Mouse (Mus musculus): ENCODE measurements around the gene Sf3a3.

The Sf3a3 gene

DNA sequence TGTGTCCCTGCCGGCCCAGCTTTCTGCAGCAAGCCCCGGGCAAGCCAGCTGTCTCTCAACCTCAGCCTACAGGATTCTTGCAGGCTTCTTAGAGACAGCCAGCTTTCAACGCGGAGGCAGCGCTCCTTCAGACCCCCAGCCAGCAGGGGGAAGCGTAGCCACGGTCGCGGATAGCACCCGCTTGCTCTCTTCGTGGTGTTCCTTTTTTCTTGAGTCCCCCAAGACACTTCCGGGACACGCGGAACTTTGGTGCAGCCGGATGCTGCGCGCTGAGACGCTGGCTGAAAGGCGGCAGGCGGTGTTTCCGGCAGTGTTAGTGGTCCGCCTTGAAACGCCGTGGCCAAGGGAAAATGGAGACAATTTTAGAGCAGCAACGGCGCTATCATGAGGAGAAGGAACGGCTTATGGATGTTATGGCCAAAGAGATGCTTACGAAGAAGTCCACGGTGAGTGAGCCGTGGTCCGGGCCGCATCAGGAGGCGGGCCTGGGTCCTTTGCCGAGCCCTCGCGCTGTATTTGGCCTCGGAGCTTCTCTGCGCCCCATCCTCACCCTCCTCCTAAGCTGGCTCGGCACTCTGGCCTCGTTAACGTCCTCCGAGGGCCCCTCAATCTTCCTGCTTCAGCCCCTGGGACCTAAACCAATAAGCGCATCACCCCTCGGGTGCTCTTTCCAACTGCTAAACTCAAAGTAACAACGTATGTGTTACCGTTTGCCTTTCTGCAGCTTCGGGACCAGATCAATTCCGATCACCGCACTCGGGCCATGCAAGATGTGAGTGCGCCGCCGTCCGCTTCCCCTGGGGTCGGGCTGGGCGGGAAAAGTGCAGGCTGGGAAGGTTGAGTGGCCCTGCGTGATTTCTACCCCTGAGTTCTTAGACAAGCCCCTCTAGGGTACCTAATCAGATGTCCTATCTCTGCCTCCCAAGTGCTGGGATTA lies at the start of gene Sf3a3:
Gene Sf3a3 (plus strand): TSS at position 232 of the 937 bp plus-strand sequence.
- DNase-seq (ENCODE audit: low spot score in 2 of 2) = peak; percentile 96 to 98

DNA sequence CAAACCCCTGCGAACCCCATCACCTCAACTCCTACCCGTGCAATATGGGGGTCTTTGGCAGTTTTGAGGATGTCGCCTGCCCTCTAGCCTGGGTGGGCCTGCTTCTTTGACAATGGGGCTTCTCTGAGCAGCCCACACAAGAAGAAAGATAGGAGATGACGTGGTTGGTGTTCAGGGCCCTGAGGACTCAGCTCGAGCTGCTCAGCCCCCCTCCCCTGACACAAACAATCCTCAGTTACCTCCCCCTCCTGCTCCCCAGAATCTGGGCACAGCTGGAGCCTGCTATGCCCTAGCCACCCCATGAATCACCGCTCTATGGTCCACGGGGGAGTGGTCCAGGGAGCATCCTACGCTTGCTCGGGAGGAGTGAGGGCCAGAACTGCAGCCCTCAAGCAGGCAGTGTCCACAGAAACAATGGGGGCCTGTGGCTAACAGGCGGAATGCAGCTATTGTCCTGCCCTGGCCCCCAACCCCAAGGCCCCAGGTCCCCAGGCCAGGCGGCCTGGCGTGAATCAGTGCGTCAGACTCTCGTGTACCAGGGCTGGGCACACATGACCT lies 47.0 kb upstream of the Sf3a3 start:
- DNase-seq (ENCODE audit: low spot score in 2 of 2) = no peak

GRCm38 (mm10) chr4:124668078-124668477 lies 46.5 kb upstream of the Sf3a3 start:
- DNase-seq (ENCODE audit: low spot score in 2 of 2) = no peak

DNA sequence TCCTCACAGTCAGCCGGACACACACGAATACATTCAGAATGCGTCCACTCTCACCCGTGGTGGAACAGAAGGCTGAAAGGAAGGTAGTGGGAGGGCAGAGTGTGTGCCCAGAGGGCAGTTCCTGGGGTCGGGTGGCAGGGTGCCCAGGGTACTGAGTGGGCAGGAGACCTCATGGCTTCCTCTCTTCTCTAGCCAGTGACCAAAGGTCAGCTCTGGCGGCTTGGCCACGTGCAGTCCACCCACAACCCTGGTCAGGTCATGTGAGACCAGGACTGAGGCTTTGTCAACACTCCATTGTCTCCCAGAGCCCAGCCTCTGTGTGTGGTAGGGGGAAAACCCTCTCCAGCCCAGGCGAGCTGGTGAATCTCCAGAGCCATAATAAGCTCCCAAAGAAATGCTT lies 44.3 kb upstream of the Sf3a3 start:
- no peak for DNase-seq (ENCODE audit: low spot score in 2 of 2)

DNA sequence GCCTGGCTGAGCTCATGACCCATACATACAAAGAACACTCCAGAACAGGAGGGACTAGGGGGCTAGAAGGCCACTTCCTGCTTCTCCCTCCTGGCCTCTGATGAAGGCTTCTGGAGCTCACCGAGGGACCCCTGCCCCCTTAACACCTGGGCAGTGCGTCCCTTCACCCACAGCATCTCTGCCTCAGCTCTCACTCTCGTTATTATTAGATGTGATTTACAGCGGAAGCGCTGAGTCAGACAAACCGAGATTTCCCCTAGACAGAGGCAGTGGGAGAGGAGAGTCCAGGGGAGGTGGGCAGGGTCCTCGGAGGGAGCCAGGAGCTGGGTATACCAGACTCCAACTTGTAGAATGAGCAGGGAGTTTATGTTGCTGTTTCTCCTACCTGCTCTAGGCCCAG lies 43.0 kb upstream of the Sf3a3 start:
- DNase-seq (ENCODE audit: low spot score in 2 of 2) = no peak

GRCm38 (mm10) chr4:124672347-124673320 lies 41.9 kb upstream of the Sf3a3 start:
- peak in 1 of 2 experiments; percentile 35 for DNase-seq (ENCODE audit: low spot score in 2 of 2)

DNA sequence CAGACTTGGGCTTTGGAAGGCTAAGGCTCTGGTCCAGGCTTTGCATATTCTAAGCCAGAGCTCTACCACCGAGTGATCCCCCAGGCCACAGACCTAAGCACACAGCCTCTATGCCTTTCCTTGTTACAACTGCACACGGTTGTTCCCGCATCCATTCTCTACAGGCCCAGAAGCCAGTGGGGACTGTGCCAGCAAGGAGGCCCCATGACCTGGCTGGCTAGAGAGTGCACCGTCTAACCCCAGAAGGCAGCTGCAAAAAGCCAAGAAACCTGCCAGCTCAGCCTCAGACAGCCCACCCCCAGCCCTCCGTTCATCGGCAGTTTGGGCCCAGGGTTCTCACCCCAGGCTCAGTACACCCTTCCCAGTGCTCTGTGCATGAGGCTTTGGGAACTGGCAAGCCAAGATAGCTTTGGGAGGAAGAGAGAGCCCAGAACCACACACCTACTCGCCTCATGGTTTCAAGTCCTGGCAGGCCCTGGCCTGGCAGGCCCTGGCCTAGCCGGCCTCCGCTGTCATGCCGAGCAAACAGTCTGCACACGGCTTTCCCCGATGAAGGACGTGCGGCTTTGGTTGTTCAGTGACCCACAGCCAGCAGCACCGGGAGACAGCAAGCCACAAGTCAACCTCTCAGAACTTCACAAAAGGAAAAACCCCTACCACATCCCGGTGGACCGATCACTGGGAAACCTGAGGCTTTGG lies 40.1 kb upstream of the Sf3a3 start:
- DNase-seq (ENCODE audit: low spot score in 2 of 2) = no peak

- DNase-seq (ENCODE audit: low spot score in 2 of 2) = peak; percentile 42 to 78
Measured at GRCm38 (mm10) chr4:124675037-124675436, 39.5 kb upstream of the Sf3a3 start.

DNA sequence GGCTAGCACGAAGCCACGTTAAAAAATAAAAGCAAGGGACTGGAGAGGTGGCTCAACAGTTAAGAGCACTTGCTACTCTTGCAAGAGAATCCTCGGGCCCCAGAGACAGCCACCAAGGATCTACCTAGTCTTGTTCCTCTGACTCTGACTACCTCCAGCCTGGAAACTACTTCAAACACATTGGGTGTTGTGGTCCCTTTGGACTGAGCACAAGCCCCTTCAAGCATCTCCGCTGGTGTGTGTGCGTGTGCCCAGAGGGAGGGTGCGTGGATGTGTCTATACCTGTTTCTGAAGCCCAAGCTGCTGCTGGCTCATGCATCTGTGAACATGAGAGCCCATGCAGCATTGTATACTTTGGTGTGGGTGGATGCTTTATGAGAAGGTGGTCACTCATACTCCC lies 38.6 kb upstream of the Sf3a3 start:
- DNase-seq (ENCODE audit: low spot score in 2 of 2) = no peak

- no peak for DNase-seq (ENCODE audit: low spot score in 2 of 2)
Measured at GRCm38 (mm10) chr4:124682270-124682669, 32.3 kb upstream of the Sf3a3 start.

GRCm38 (mm10) chr4:124683474-124683873 lies 31.1 kb upstream of the Sf3a3 start:
- DNase-seq (ENCODE audit: low spot score in 2 of 2) = no peak

DNA sequence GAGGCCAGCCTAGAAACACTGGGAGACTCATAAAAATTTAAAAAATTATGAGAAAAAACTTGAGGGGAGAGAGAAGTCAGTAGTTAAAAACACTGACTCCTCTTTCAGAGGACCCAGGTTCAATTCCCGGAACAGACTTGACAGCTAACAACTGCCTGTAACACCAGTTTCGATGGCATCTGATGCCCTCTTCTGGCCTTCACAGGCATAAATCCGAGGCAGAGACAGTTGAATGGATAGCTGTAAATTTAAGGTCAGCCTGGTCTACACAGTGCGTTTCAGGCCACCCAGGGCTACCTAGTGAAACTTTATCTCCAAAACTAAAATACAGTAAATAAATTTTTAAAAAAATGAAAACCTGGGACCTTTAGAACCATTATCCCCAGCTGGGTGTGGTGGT lies 29.6 kb upstream of the Sf3a3 start:
- DNase-seq (ENCODE audit: low spot score in 2 of 2) = no peak

DNA sequence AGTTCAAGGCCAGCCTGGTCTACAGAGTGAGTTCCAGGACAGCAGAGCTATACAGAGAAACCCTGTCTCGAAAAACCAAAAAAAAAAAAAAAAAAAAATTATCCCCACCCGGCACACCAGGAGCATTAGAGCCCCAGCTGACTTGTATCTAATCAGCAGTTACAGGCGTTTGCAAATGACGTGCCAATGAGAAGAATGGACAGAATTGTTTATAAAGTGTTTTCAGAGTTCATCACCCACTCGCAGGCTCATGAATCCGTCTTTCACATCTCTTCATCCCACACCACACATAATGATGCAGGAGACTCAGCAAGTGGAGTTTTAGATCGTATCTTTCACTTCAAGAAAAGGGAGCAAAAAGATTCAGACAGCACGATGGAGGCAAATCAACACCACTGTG lies 29.1 kb upstream of the Sf3a3 start:
- DNase-seq (ENCODE audit: low spot score in 2 of 2) = no peak

DNA sequence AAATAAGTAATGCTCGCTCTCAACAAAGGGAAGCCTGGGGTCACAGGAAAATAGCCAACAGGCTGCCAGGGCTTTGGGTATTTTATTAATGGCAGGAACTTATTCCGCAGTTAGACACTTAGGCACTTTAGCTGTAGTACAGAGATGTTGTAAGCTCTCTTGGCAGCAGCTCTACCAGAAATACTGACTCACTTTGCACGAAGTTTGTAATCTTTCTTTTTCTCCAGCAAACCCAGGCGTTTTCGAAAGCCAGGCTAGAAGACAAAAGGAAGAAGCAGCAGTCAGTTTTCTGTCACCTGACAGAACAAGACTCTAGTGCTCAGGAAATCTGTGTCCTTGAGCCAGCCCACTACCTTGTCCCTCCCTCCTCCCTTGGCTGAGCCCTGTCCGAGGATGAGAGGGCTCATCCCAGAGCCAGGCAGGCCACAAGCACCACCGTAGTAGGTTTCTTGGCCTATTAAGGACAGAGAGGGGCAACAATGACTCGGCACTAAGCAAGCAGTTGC lies 28.6 kb upstream of the Sf3a3 start:
- DNase-seq (ENCODE audit: low spot score in 2 of 2) = no peak

DNA sequence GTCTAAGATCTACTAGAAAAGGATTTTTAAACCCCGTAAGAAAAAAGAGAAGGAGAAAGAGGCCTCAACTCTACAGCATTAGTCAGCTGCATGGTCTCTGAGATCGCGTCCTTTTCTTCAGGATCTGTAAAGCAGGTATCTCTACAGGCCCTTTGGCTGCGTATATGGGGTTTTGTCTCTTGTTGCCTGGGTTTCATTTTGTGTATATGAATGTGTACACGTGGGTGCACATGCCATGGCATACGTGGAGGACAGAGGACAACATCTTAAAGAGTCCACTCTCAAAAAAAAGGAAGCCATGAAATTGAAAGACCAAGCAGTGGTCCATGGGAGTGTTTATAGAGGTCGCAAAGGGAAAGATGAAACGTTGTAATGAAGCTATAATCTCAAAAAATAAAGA lies 23.1 kb upstream of the Sf3a3 start:
- no peak for DNase-seq (ENCODE audit: low spot score in 2 of 2)

DNA sequence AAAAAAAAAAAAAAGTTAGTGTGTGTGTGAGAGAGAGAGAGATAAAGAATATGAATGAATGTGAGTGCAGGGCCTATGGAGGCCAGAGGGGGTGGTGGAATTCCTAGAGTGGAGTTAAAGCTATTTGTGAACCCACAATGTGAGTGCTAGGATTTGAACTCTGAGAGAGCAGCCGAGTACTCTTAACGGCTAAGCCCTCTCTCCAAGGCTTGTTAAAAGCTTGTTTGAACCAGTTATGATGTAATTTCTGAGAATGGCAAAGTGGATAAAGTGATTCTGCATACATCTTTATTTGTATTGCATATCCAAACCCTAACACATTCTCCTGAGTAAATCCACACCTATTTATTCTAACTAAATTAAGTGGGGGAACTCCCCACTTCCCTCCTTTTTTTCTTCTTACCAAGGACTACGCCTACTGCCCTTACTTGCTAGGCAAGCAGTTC lies 22.1 kb upstream of the Sf3a3 start:
- no peak for DNase-seq (ENCODE audit: low spot score in 2 of 2)

- DNase-seq (ENCODE audit: low spot score in 2 of 2) = peak; percentile 83 to 86
Measured at GRCm38 (mm10) chr4:124693135-124693894, 21.3 kb upstream of the Sf3a3 start, which contains the start of gene Utp11. Utp11 (minus strand) TSS chr4:124693600.

DNA sequence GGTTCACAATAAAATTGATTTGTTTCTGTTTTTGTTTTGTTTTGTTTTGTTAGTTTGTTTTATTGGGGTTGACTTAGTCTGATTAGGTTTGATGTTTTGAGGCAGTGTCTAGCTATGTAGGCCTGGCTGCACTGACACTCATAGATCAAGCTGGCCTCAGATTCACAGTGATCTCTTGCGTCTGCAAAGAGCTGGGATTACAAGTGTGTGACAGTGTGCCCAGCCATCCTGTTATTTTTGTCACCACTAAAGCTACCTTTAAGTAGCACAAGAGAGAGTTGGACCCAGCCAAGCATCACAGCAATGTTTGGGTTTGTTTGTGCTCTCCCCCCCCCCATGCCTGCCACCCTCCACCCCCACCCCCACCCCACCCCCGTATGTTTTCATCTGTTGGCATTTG lies 20.0 kb upstream of the Sf3a3 start:
- no peak for DNase-seq (ENCODE audit: low spot score in 2 of 2)

DNA sequence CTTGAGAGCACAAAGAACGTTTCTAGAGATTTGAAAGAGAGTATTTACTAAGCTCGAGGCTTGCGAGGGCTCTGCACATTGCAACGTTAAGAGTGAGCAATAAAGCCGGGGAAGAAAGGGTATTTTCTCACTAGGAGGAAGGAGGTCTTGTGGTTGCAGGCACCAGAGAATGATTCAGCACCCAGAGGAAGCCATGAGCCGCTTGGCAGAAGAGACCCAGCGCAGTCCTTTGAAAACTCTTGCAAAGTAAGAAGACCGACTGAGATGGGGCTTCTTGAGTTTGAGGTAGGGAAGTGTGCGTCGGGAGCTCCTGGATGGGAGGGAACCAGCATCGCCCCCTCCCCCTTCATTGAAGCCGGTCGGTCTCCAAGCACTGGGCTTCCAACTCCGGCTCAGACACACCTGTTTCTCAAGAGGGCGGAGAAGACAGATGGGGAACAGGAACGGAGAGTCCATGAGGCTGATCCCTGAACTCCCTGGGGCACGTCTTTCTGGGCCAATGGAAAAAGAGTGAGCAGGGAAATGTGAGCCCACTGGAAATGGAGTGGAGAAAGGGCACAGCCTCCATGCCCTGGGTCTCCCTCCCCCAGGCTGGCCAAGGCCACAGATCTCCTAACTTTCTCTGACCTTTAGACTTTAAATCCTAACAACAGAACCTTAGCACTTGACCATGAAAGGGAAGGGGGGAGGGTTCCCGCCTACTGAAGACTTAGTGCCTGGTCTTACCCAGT lies 18.6 kb upstream of the Sf3a3 start:
- no peak for DNase-seq (ENCODE audit: low spot score in 2 of 2)

DNA sequence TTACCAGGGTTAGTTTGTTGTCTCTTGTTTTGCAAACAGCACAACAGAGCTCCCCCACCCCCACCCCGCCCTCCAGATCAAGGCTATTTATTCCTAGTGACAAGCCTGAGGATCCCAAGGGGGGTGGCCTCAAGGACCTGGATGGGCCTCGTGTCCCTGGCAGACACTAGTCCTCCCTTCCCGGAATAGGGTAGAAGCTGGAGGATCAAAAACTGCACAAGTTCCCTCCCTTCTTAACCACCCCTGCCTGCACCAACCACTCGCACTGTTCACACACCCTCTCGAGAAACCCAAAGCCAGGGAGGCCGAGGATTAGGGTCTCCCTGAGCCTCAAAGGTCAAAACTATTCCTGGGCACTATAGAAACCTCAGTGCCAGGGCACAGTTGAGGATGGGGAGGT lies 14.8 kb upstream of the Sf3a3 start:
- DNase-seq (ENCODE audit: low spot score in 2 of 2) = no peak

Measured in frontal cortex, postnatal 36 days (tissue).